Mouse (Mus musculus) myocyte (in vitro differentiated cells): ENCODE measurements around the gene Blvrb. TPM values are rescaled to one million over a fixed set of nuclear protein-coding genes. Genes with fewer than 3 reads are reported as not detected.
A peak's percentile ranks its signal among the peaks of the same experiment; 100 is the strongest.

Experiments used
- H3K27me3 ChIP-seq: one replicate; pipeline ENCODE4 v1.6.1; 2011; ENCODE audit not compliant: control insufficient read depth, insufficient read depth, insufficient read length
- H3K36me3 ChIP-seq: one replicate; pipeline ENCODE4 v1.6.1; 2011; ENCODE audit not compliant: control insufficient read depth, insufficient read depth
- H3K4me2 ChIP-seq: one replicate; pipeline ENCODE4 v1.6.1; 2011; ENCODE audit warnings: low read depth, control low read depth
- H3K4me3 ChIP-seq: one replicate; pipeline ENCODE4 v1.5.1; 2011; ENCODE audit warnings: mild to moderate bottlenecking, control low read depth, moderate library complexity
- H3K79me2 ChIP-seq: one replicate; pipeline ENCODE4 v1.6.1; 2011; ENCODE audit not compliant: control insufficient read depth, insufficient read depth
- H3ac ChIP-seq: one replicate; pipeline ENCODE4 v1.6.1; 2011; ENCODE audit not compliant: control insufficient read depth, insufficient read length
- CEBPB ChIP-seq: IDR thresholded peaks from 2 replicates; pipeline ENCODE4 v1.6.1; 2011; ENCODE audit warnings: mild to moderate bottlenecking, moderate library complexity; ENCODE audit not compliant: poor library complexity, insufficient read depth, severe bottlenecking
- E2F4 ChIP-seq: IDR thresholded peaks from one replicate; pipeline ENCODE4 v1.6.1; 2011; ENCODE audit warnings: mild to moderate bottlenecking, control low read depth, moderate library complexity; ENCODE audit not compliant: insufficient read depth
- MAX ChIP-seq: IDR thresholded peaks from one replicate; pipeline ENCODE4 v1.6.1; 2011; ENCODE audit warnings: low read depth, mild to moderate bottlenecking, control low read depth
- MYOD1 ChIP-seq, 3 experiments: IDR thresholded peaks; one replicate each; pipeline ENCODE4 v1.6.1; 2011; ENCODE audit warnings: control low read depth in 2 of 3, low read depth in 2 of 3, mild to moderate bottlenecking in 2 of 3, moderate library complexity in 1 of 3; ENCODE audit not compliant: insufficient read length in 2 of 3, control insufficient read depth in 1 of 3
- MYOG ChIP-seq, 3 experiments: IDR thresholded peaks; one replicate each; pipeline ENCODE4 v1.6.1; 2011; ENCODE audit warnings: control low read depth in 2 of 3, low read depth in 2 of 3, mild to moderate bottlenecking in 2 of 3; ENCODE audit not compliant: insufficient read length in 2 of 3, control insufficient read depth in 1 of 3, insufficient read depth in 1 of 3
- POLR2A ChIP-seq: IDR thresholded peaks from one replicate; pipeline ENCODE4 v1.6.1; 2011; ENCODE audit warnings: low read depth, mild to moderate bottlenecking, control low read depth, moderate library complexity; ENCODE audit not compliant: insufficient read length
- POLR2AphosphoS2 ChIP-seq: IDR thresholded peaks from one replicate; pipeline ENCODE4 v1.6.1; 2011; ENCODE audit warnings: low read depth, control low read depth; ENCODE audit not compliant: insufficient read length
- REST ChIP-seq: IDR thresholded peaks from one replicate; pipeline ENCODE4 v1.6.1; 2011; ENCODE audit warnings: mild to moderate bottlenecking, control low read depth, moderate library complexity; ENCODE audit not compliant: insufficient read depth, insufficient read length
- SRF ChIP-seq: IDR thresholded peaks from one replicate; pipeline ENCODE4 v1.6.1; 2011; ENCODE audit warnings: low read depth; ENCODE audit not compliant: control insufficient read depth, insufficient read length
- TCF12 ChIP-seq: IDR thresholded peaks from one replicate; pipeline ENCODE4 v1.6.1; 2011; ENCODE audit warnings: mild to moderate bottlenecking, control low read depth; ENCODE audit not compliant: poor library complexity, insufficient read depth, severe bottlenecking
- TCF3 ChIP-seq: IDR thresholded peaks from one replicate; pipeline ENCODE4 v1.6.1; 2011; ENCODE audit warnings: low read depth, control low read depth; ENCODE audit not compliant: insufficient read length
- USF1 ChIP-seq: IDR thresholded peaks from one replicate; pipeline ENCODE4 v1.6.1; 2011; ENCODE audit warnings: low read depth, mild to moderate bottlenecking, control low read depth, moderate library complexity
- polyA plus RNA-seq: library from polyadenylated mRNA; unstranded; fragments of >200 nt; fragmentation: generic; extraction: Trizol; gene quantifications from one replicate; pipeline ENCODE4 v1.2.1, GENCODE M21; 2012; ENCODE audit warnings: missing spikeins

Blvrb gene
- polyA plus RNA-seq, 1 experiment, result 58.4 TPM

GRCm38 (mm10) chr7:27473835-27474489 is 26.2 kb downstream of the Blvrb start:
- TF ChIP-seq MAX (no peak), TCF3 (no peak), TCF12 (no peak), MYOD1 (IDR thresholded peaks at IDR 0.05; ENCODE audit: control insufficient read depth in 1 of 3, insufficient read length in 2 of 3, low read depth in 2 of 3) (no peak), POLR2AphosphoS2 (peak; percentile 75), POLR2A (peak; percentile 86), SRF (no peak), E2F4 (no peak), REST (no peak), MYOG (IDR thresholded peaks at IDR 0.05; ENCODE audit: control insufficient read depth in 1 of 3, insufficient read depth in 1 of 3, insufficient read length in 2 of 3, low read depth in 2 of 3) (no peak), CEBPB (no peak), USF1 (no peak)
- H3K36me3 ChIP-seq, result peaks cover 9% of the 10 kb centered on the region
- H3ac ChIP-seq, result peak overlapping the region; percentile 69
- peak overlapping the region; percentile 99 for H3K4me3 ChIP-seq
- peaks cover 26% of the 10 kb centered on the region for H3K79me2 ChIP-seq
- peak overlapping the region; percentile 78 for H3K4me2 ChIP-seq
- no peaks in the 10 kb centered on the region for H3K27me3 ChIP-seq

GRCm38 (mm10) chr7:27474490-27474954 is 26.7 kb downstream of the Blvrb start:
- Histone ChIP-seq H3K4me2 (peak overlapping the region; percentile 79), H3K79me2 (peaks cover 26% of the 10 kb centered on the region), H3K36me3 (peaks cover 9% of the 10 kb centered on the region), H3ac (no peak overlapping the region), H3K27me3 (no peaks in the 10 kb centered on the region), H3K4me3 (peak overlapping the region; percentile 99)
- TF ChIP-seq MYOD1 (IDR thresholded peaks at IDR 0.05; ENCODE audit: control insufficient read depth in 1 of 3, insufficient read length in 2 of 3, low read depth in 2 of 3), result peak in 1 of 3 experiments; percentile 61
- no peak for TF ChIP-seq TCF3
- no peak for TF ChIP-seq E2F4
- peak; percentile 76 for TF ChIP-seq POLR2AphosphoS2
- TF ChIP-seq MYOG (IDR thresholded peaks at IDR 0.05; ENCODE audit: control insufficient read depth in 1 of 3, insufficient read depth in 1 of 3, insufficient read length in 2 of 3, low read depth in 2 of 3), result peak in 2 of 3 experiments; percentile 21 to 72
- peak; percentile 39 for TF ChIP-seq POLR2A
- peak; percentile 9 for TF ChIP-seq SRF

GRCm38 (mm10) chr7:27475596-27475995 is 27.8 kb downstream of the Blvrb start:
- TF ChIP-seq USF1 (no peak), SRF (no peak), E2F4 (no peak), MAX (no peak), MYOD1 (IDR thresholded peaks at IDR 0.05; ENCODE audit: control insufficient read depth in 1 of 3, insufficient read length in 2 of 3, low read depth in 2 of 3) (no peak), CEBPB (no peak), TCF12 (no peak), TCF3 (no peak), REST (no peak), POLR2AphosphoS2 (no peak), MYOG (IDR thresholded peaks at IDR 0.05; ENCODE audit: control insufficient read depth in 1 of 3, insufficient read depth in 1 of 3, insufficient read length in 2 of 3, low read depth in 2 of 3) (no peak), POLR2A (no peak)
- Histone ChIP-seq H3K4me3 (peak overlapping the region; percentile 99), H3K79me2 (peaks cover 26% of the 10 kb centered on the region), H3K4me2 (peak overlapping the region; percentile 79), H3K27me3 (no peaks in the 10 kb centered on the region), H3K36me3 (peaks cover 9% of the 10 kb centered on the region), H3ac (no peak overlapping the region)

DNA sequence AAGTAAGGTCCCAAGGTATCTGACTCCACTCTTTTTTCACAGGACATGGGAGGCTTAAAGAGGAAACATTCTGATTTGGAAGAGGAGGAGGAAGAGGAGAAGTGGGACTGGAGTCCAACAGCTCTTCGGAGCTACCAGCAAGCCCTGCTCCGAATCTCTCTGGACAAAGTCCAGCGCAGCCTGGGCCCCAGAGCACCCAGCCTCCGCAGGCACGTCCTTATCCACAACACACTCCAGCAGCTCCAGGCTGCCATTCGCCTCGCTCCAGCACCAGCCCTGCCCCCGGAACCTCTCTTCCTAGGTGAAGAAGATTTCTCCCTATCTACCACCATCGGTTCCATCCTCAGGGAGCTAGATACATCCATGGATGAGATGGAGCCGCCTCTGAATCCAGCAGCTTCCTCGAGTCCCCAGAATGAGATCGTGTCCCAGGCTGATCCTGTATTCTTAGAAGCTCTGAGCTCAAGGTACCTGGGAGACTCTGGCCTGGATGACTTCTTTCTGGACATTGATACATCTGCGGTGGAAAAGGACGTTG is 28.4 kb downstream of the Blvrb start:
- Histone ChIP-seq H3K36me3 (peaks cover 9% of the 10 kb centered on the region), H3K4me2 (no peak overlapping the region), H3K4me3 (no peak overlapping the region), H3ac (no peak overlapping the region), H3K27me3 (no peaks in the 10 kb centered on the region), H3K79me2 (peaks cover 26% of the 10 kb centered on the region)
- TF ChIP-seq TCF3 (no peak), MYOG (IDR thresholded peaks at IDR 0.05; ENCODE audit: control insufficient read depth in 1 of 3, insufficient read depth in 1 of 3, insufficient read length in 2 of 3, low read depth in 2 of 3) (no peak), REST (no peak)

DNA sequence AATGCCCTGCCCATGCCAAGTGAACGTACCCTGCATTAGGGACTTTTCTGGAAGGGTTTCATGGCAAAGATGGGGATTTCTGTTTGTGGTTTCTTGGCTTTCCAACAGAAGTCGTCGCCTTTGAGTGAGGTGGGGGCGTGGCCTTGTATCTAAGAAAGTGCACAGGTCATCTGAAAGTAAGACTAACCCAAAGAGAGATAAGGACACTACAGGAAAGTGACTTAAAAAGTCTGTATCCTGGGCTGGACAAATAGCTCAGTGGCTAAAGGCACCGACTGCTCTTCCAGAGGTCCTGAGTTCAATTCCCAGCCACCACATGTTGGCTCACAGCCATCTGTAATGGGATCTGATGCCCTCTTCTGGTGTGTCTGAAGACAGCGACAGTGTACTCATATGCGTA is 30.8 kb downstream of the Blvrb start:
- TF ChIP-seq MYOD1 (IDR thresholded peaks at IDR 0.05; ENCODE audit: control insufficient read depth in 1 of 3, insufficient read length in 2 of 3, low read depth in 2 of 3) (no peak), USF1 (no peak), MAX (no peak), POLR2AphosphoS2 (no peak), SRF (no peak), CEBPB (no peak), E2F4 (no peak), MYOG (IDR thresholded peaks at IDR 0.05; ENCODE audit: control insufficient read depth in 1 of 3, insufficient read depth in 1 of 3, insufficient read length in 2 of 3, low read depth in 2 of 3) (no peak), POLR2A (no peak), TCF12 (no peak), TCF3 (no peak), REST (no peak)

More for the DNA sequence above, 30.8 kb downstream of the Blvrb start:
- Histone ChIP-seq H3K79me2 (peaks cover 26% of the 10 kb centered on the region), H3K4me2 (no peak overlapping the region), H3K36me3 (peaks cover 9% of the 10 kb centered on the region), H3K27me3 (no peaks in the 10 kb centered on the region), H3ac (no peak overlapping the region), H3K4me3 (no peak overlapping the region)
